Comparison of ENCODE assay signal across 21 mouse cellular contexts in the genomic region with DNA sequence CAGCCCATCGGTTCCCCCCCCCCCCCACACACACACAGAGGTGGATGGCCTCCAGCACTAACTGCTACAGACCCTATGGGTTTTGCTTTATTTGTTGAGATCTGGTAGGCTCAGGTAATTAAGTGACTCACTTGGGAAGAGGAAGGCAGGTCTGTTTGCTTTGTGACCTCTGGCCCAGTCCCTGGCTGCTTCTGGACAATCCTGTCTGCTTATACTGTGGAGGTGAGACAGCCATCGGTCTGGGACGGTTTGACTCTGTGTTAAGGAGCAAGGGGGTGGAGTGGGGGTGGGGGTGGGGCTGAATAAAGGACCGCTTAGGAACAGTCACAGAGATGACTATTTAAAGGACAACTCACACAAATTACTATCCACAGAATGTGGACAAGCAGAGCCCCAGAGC. TPM values are rescaled to one million over a fixed set of nuclear protein-coding genes. Genes with fewer than 3 reads are reported as not detected.
DNase-seq lines count a peak whose midpoint lies in the region; ATAC-seq and TF ChIP-seq lines count a peak whose summit lies in the region.
"Had no signal": no experiment of that assay in that cellular context is flagged by ENCODE, and none has a peak within 500 bp of the region (broad histone marks: within the 10 kb centered on the region; RNA-seq: fewer than 3 reads in every experiment).

No protein-coding gene starts in this region.

- ATAC-seq in intestine, embryonic 14.5 days (replicated peaks; ENCODE audit: low FRiP score, low TSS enrichment, low read depth), result peak; percentile 87
- ATAC-seq in liver, postnatal 0 days, result peak; percentile 81
- ATAC-seq: hindbrain, postnatal 0 days had no signal

- H3K27ac ChIP-seq in heart, adult 2 months, result peak overlapping the region; percentile 90
- H3K27ac ChIP-seq in liver, adult 2 months (replicated peaks; ENCODE audit: insufficient read depth, low read depth, low read length), result peak overlapping the region; percentile 70
- H3K27ac ChIP-seq in intestine, embryonic 14.5 days (ENCODE audit: low read depth), result 0 out of 2 replicates have a peak overlapping the region, but pooled peaks have one; percentile 35
- peak overlapping the region; percentile 61 for H3K27ac ChIP-seq in liver, postnatal 0 days (ENCODE audit: low read depth)
- H3K27ac ChIP-seq: embryonic facial prominence, embryonic 13.5 days; hindbrain, postnatal 0 days; neural tube, embryonic 12.5 days had no signal

- no peaks in the 10 kb centered on the region for H3K9me3 ChIP-seq in intestine, embryonic 14.5 days (ENCODE audit: control insufficient read depth, low read length)
- H3K9me3 ChIP-seq in liver, postnatal 0 days (ENCODE audit: low read length), result no peaks in the 10 kb centered on the region
- H3K9me3 ChIP-seq: embryonic facial prominence, embryonic 13.5 days; neural tube, embryonic 12.5 days had no signal

- DNase-seq in heart, adult 2 months, result peak in 1 of 2 experiments; percentile 22
- no peak for DNase-seq in heart, postnatal 36 days
- peak; percentile 74 for DNase-seq in liver, adult 2 months (ENCODE audit: extremely low read depth, low read depth, low spot score)
- DNase-seq in liver, result no peak
- DNase-seq in intestine, embryonic 14.5 days (ENCODE audit: low spot score), result no peak
- no peak for DNase-seq in liver, postnatal 0 days
- no peak for DNase-seq in right cerebral cortex, postnatal 10 days (ENCODE audit: low spot score in 2 of 2)
- DNase-seq in layer of hippocampus, adult 9-10 months (ENCODE audit: low spot score), result no peak
- DNase-seq: cerebellum, adult 8-10 months; heart, postnatal 4 days; lung, adult 2 months; lung, postnatal 36 days; spleen, adult 18-20 months; thymus, postnatal 14 days had no signal

- TF ChIP-seq POLR2A in heart, adult 2 months (IDR thresholded peaks at IDR 0.05; ENCODE audit: insufficient read depth, low read depth, low read length), result no peak
- TF ChIP-seq POLR2A in liver, adult 2 months (IDR thresholded peaks at IDR 0.05; ENCODE audit: extremely low read depth, insufficient read depth, low read length), result no peak

- intact Hi-C loops in heart, adult 2 months (cut with DNase I), result loop anchor here (2.0 to 5.0 kb wide), 2 partner anchors 17 to 38 kb away; a partner anchor contains a TSS
- intact Hi-C loops in heart, postnatal 36 days (cut with DNase I), result no loop called here

- no peaks in the 10 kb centered on the region for H3K79me2 ChIP-seq in heart, adult 2 months (replicated peaks; ENCODE audit: control insufficient read depth, insufficient read depth, low read length)
- H3K79me2 ChIP-seq in liver, adult 2 months (ENCODE audit: control insufficient read depth, insufficient read depth, low read length), result no peaks in the 10 kb centered on the region

- no peak overlapping the region for H3K4me2 ChIP-seq in intestine, embryonic 14.5 days (ENCODE audit: low read length)
- H3K4me2 ChIP-seq in liver, postnatal 0 days (ENCODE audit: low read depth, low read length), result no peak overlapping the region; the same call in 1 of the 2 replicates
- H3K4me2 ChIP-seq: embryonic facial prominence, embryonic 13.5 days; neural tube, embryonic 12.5 days had no signal

- no peaks in the 10 kb centered on the region for H3K27me3 ChIP-seq in heart, adult 2 months (ENCODE audit: control insufficient read depth, insufficient read depth, low read length)
- H3K27me3 ChIP-seq in liver, adult 2 months (ENCODE audit: control insufficient read depth, insufficient read depth, low read length), result no peaks in the 10 kb centered on the region
- H3K27me3 ChIP-seq in intestine, embryonic 14.5 days (replicated peaks; ENCODE audit: control insufficient read depth, insufficient read depth, low read length), result no peaks in the 10 kb centered on the region
- no peaks in the 10 kb centered on the region for H3K27me3 ChIP-seq in liver, postnatal 0 days (ENCODE audit: insufficient read depth, low read length)
- H3K27me3 ChIP-seq: embryonic facial prominence, embryonic 13.5 days; neural tube, embryonic 12.5 days had no signal

- 34% methylated on average over 4 of the region's 4 CpGs for WGBS in heart, adult 2 months
- WGBS in liver, adult 2 months, result 19% methylated on average over 4 of the region's 4 CpGs
- WGBS in intestine, embryonic 14.5 days, result 12% methylated on average over 4 of the region's 4 CpGs
- WGBS in liver, postnatal 0 days (ENCODE audit: insufficient replicate concordance), result 40% methylated on average over 4 of the region's 4 CpGs

- H3K4me3 ChIP-seq in heart, adult 2 months, result no peak overlapping the region
- no peak overlapping the region for H3K4me3 ChIP-seq in liver, adult 2 months (ENCODE audit: insufficient read depth, low read depth, low read length)
- no peak overlapping the region for H3K4me3 ChIP-seq in intestine, embryonic 14.5 days (ENCODE audit: low read depth, low read length)
- H3K4me3 ChIP-seq in liver, postnatal 0 days (ENCODE audit: low read depth, low read length), result no peak overlapping the region
- H3K4me3 ChIP-seq: embryonic facial prominence, embryonic 13.5 days; neural tube, embryonic 12.5 days had no signal

- H3K9ac ChIP-seq in heart, adult 2 months (ENCODE audit: low read depth, low read length), result no peak overlapping the region
- H3K9ac ChIP-seq in liver, adult 2 months (ENCODE audit: low read depth, low read length), result peak overlapping the region; percentile 58
- H3K9ac ChIP-seq in intestine, embryonic 14.5 days (ENCODE audit: low read length), result no peak overlapping the region
- no peak overlapping the region for H3K9ac ChIP-seq in liver, postnatal 0 days (replicated peaks)
- H3K9ac ChIP-seq: embryonic facial prominence, embryonic 13.5 days; neural tube, embryonic 12.5 days had no signal

- peaks cover 3% of the 10 kb centered on the region; the same call in 1 of the 2 replicates for H3K4me1 ChIP-seq in heart, adult 2 months (ENCODE audit: control insufficient read depth, insufficient read depth, low read length)
- H3K4me1 ChIP-seq in liver, adult 2 months (ENCODE audit: control insufficient read depth, insufficient read depth, low read length), result peaks cover 30% of the 10 kb centered on the region
- peaks cover 14% of the 10 kb centered on the region for H3K4me1 ChIP-seq in intestine, embryonic 14.5 days (replicated peaks; ENCODE audit: control insufficient read depth, insufficient read depth, low read length)
- H3K4me1 ChIP-seq in liver, postnatal 0 days (ENCODE audit: insufficient read depth), result peaks cover 40% of the 10 kb centered on the region
- H3K4me1 ChIP-seq: embryonic facial prominence, embryonic 13.5 days; neural tube, embryonic 12.5 days had no signal

- TF ChIP-seq EP300 in heart, adult 2 months (IDR thresholded peaks at IDR 0.05; ENCODE audit: insufficient read depth, low read depth, low read length), result no peak
- no peak for TF ChIP-seq EP300 in liver, postnatal 0 days (IDR thresholded peaks at IDR 0.05; ENCODE audit: low read depth)

- no peaks in the 10 kb centered on the region for H3K36me3 ChIP-seq in heart, adult 2 months (ENCODE audit: control insufficient read depth, insufficient read depth, low read length)
- no peaks in the 10 kb centered on the region for H3K36me3 ChIP-seq in liver, adult 2 months (ENCODE audit: control insufficient read depth, insufficient read depth, low read length)
- H3K36me3 ChIP-seq in intestine, embryonic 14.5 days (ENCODE audit: control insufficient read depth, insufficient read depth, low read length), result no peaks in the 10 kb centered on the region
- H3K36me3 ChIP-seq in liver, postnatal 0 days (replicated peaks; ENCODE audit: insufficient read depth, low read length), result no peaks in the 10 kb centered on the region
- H3K36me3 ChIP-seq: embryonic facial prominence, embryonic 13.5 days; neural tube, embryonic 12.5 days had no signal

- no peak for TF ChIP-seq CTCF in heart, adult 2 months (IDR thresholded peaks at IDR 0.05)
- TF ChIP-seq CTCF in liver, adult 2 months (IDR thresholded peaks at IDR 0.05; ENCODE audit: low read depth, low read length), result no peak
- TF ChIP-seq CTCF in liver, postnatal 0 days (IDR thresholded peaks at IDR 0.05; ENCODE audit: low read depth), result no peak

RNA-seq across cellular contexts. Expression of a gene that starts 17.8 kb away (rescaled TPM):
- 100 to 1,000 TPM; 309 to 376 TPM for total RNA-seq in heart, adult 2 months (2021)
- 347 and 390 TPM in 2 replicates for polyA plus RNA-seq in heart, adult 2 months (2012; rRNA removed)
- 100 to 1,000 TPM; 395 to 404 TPM for total RNA-seq in heart, postnatal 36 days (2021)
- total RNA-seq in liver, adult 2 months (2014; rRNA removed), result 464 and 499 TPM in 2 replicates
- polyA plus RNA-seq in liver, adult 2 months (2012; rRNA removed), result 610 and 703 TPM in 2 replicates
- polyA plus RNA-seq in intestine, embryonic 14.5 days (2014; fragmentation: Nextera tagmentation; extraction: Ambion mirVana), result 40.8 and 44.2 TPM in 2 replicates
- polyA plus RNA-seq in liver, postnatal 0 days (2015; fragmentation: Nextera tagmentation; extraction: Ambion mirVana), result 226 and 249 TPM in 2 replicates

RNA-seq across cellular contexts. Expression of a gene that starts 38.1 kb away (rescaled TPM):
- not detected for total RNA-seq in heart, adult 2 months (2021)
- 0.47 TPM in 1 of 2 replicates, not detected in the other for polyA plus RNA-seq in heart, adult 2 months (2012; rRNA removed)
- total RNA-seq in heart, postnatal 36 days (2021), result not detected
- 0.20 and 0.74 TPM in 2 replicates for total RNA-seq in liver, adult 2 months (2014; rRNA removed)
- 0.22 and 0.34 TPM in 2 replicates for polyA plus RNA-seq in liver, adult 2 months (2012; rRNA removed)
- 40.1 and 48.6 TPM in 2 replicates for polyA plus RNA-seq in intestine, embryonic 14.5 days (2014; fragmentation: Nextera tagmentation; extraction: Ambion mirVana)
- 3.9 and 4.0 TPM in 2 replicates for polyA plus RNA-seq in liver, postnatal 0 days (2015; fragmentation: Nextera tagmentation; extraction: Ambion mirVana)
- total RNA-seq: gastrocnemius, adult 8-10 months; heart, postnatal 4 days; layer of hippocampus, adult 8-10 months; left cerebral cortex, adult 8-10 months; monocyte, adult 5-6 weeks had no signal

RNA-seq across cellular contexts. Expression of a gene that starts 59.3 kb away (rescaled TPM):
- 10 to 100 TPM; 21.0 to 22.1 TPM for total RNA-seq in heart, adult 2 months (2021)
- polyA plus RNA-seq in heart, adult 2 months (2012; rRNA removed), result 5.9 and 9.1 TPM in 2 replicates
- 10 to 100 TPM; 21.6 to 28.6 TPM for total RNA-seq in heart, postnatal 36 days (2021)
- 18.3 and 19.9 TPM in 2 replicates for total RNA-seq in liver, adult 2 months (2014; rRNA removed)
- polyA plus RNA-seq in liver, adult 2 months (2012; rRNA removed), result 11.4 and 12.2 TPM in 2 replicates
- 23.2 and 25.8 TPM in 2 replicates for polyA plus RNA-seq in intestine, embryonic 14.5 days (2014; fragmentation: Nextera tagmentation; extraction: Ambion mirVana)
- 9.4 and 11.9 TPM in 2 replicates for polyA plus RNA-seq in liver, postnatal 0 days (2015; fragmentation: Nextera tagmentation; extraction: Ambion mirVana)

Comparison
In these comparisons a context has a peak if more than half of its experiments do, and no peak if none do; other contexts are left out.
1. H3K27ac ChIP-seq: peak in every context shown above with its lines; median percentile 90 in heart, adult 2 months; 70 in liver, adult 2 months; 61 in liver, postnatal 0 days; 35 in intestine, embryonic 14.5 days.